Mouse (Mus musculus) hindbrain, embryonic 15.5 days (tissue): ENCODE results near the gene Nxn. TPM values are rescaled to one million over a fixed set of nuclear protein-coding genes. Genes with fewer than 3 reads are reported as not detected.

Experiments used
- ATAC-seq: fragments of 200-750 bp; cut with Nextera tagmentation; 2 replicates; pipeline ENCODE4 v1.8.0; 2017; ENCODE audit warnings: low read depth, moderate number of reproducible peaks, moderate TSS enrichment; ENCODE audit not compliant: low FRiP score
- H3K27ac ChIP-seq: fragments of 300-500 bp; sonication (generic); replicated peaks from 2 replicates; pipeline ENCODE4 v1.5.1; 2015; ENCODE audit warnings: mild to moderate bottlenecking, inconsistent platforms
- H3K27me3 ChIP-seq: fragments of 300-500 bp; sonication (generic); 2 replicates; pipeline ENCODE4 v1.6.1; 2015; ENCODE audit warnings: control low read depth, inconsistent platforms
- H3K36me3 ChIP-seq: fragments of 300-500 bp; sonication (generic); 2 replicates; pipeline ENCODE4 v1.6.1; 2015; ENCODE audit warnings: control low read depth, inconsistent platforms
- H3K4me1 ChIP-seq: fragments of 300-500 bp; sonication (generic); replicated peaks from 2 replicates; pipeline ENCODE4 v1.6.1; 2015; ENCODE audit warnings: control low read depth, inconsistent platforms
- H3K4me2 ChIP-seq: fragments of 300-500 bp; sonication (generic); 2 replicates; pipeline ENCODE4 v1.6.1; 2015; ENCODE audit warnings: moderate library complexity, mild to moderate bottlenecking, inconsistent platforms
- H3K4me3 ChIP-seq: fragments of 300-500 bp; sonication (generic); 2 replicates; pipeline ENCODE4 v1.5.1; 2015; ENCODE audit warnings: mild to moderate bottlenecking, inconsistent platforms
- H3K9ac ChIP-seq: fragments of 300-500 bp; sonication (generic); 2 replicates; pipeline ENCODE4 v1.6.1; 2015; ENCODE audit warnings: inconsistent platforms
- H3K9me3 ChIP-seq: fragments of 300-500 bp; sonication (generic); 2 replicates; pipeline ENCODE4 v1.6.1; 2016; ENCODE audit warnings: control low read depth, inconsistent platforms
- WGBS: fragments of 180-500 bp; shearing (Covaris S2); methylation state at CpG from one replicate; pipeline ENCODE4 v1.1.7; 2015; 5-methylcytosine and 5-hydroxymethylcytosine counted together
- polyA plus RNA-seq: library from polyadenylated mRNA; unstranded; fragments of >200 nt; fragmentation: Nextera tagmentation; extraction: Ambion mirVana; gene quantifications from 2 replicates; pipeline ENCODE4 v1.2.1, GENCODE M21; 2015

Nxn gene
- polyA plus RNA-seq, 1 experiment from 2014 or later = 27.5 TPM

- Histone ChIP-seq H3K27me3 (no peaks in the 10 kb centered on the region), H3K4me2 (no peak overlapping the region), H3K4me3 (no peak overlapping the region), H3K9me3 (no peaks in the 10 kb centered on the region), H3K27ac (peak overlapping the region; percentile 51), H3K4me1 (peaks cover 59% of the 10 kb centered on the region), H3K36me3 (no peaks in the 10 kb centered on the region), H3K9ac (no peak overlapping the region)
- 67% methylated on average over 6 of the region's 6 CpGs for WGBS
- ATAC-seq = no peak
Observed at GRCm38 (mm10) chr11:76288645-76289044, 110.3 kb downstream of the Nxn start.

DNA sequence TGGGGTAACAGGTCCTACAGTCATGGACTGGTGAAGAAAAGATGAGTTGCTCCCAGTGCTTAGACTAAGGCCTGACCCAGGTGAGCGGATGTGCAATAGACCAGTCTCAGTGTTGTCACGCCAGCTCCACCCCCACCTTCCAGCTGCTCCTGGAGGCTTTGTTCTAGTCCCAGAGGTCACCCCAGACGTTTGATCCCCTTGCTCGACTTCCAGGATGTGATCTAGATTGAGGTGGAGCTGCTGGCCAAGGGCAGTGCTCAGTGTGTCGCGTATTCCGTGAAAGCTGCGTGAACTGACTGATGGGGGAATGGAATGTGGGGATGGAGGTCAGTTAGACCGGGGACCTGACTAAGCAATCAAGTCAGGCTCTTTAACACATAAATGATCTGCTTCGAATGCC, 111.6 kb downstream of the Nxn start:
- H3K27ac ChIP-seq = no peak overlapping the region; the same call in 1 of the 2 replicates
- H3K4me3 ChIP-seq = no peak overlapping the region
- WGBS = 43% methylated on average over 10 of the region's 10 CpGs
- no peaks in the 10 kb centered on the region for H3K9me3 ChIP-seq
- no peak for ATAC-seq
- no peak overlapping the region for H3K9ac ChIP-seq
- no peaks in the 10 kb centered on the region for H3K36me3 ChIP-seq
- H3K4me1 ChIP-seq = peaks cover 50% of the 10 kb centered on the region
- H3K27me3 ChIP-seq = no peaks in the 10 kb centered on the region
- no peak overlapping the region for H3K4me2 ChIP-seq

DNA sequence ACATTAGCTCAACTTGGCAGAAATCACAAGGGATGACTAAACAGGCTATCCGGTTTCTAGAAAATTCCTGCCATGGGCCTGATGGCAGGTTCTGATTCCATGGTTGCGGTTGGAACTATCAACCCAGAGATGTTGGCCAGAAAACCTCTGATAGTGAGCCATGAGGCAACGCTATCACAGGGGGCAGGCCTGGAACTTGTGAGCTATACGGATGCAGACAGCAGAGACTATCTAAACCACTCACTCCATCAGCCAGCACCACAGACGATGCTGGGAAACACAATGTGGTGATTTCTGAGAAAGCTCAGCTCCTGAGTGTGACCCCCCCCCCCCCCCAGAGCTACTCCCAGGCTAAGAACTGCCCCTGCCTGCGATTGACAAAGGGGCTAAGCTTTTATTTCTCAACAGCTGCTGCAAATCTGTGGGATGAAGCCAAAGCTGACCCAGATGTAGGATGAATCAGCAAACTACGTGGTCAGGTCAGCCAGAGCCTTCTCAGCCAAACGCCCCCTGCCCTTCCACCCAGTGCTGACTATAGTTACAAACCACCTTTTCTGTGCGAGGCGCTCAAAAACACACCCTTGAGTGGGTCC, 112.3 kb downstream of the Nxn start:
- Histone ChIP-seq H3K9ac (no peak overlapping the region), H3K36me3 (no peaks in the 10 kb centered on the region), H3K27me3 (no peaks in the 10 kb centered on the region), H3K4me2 (no peak overlapping the region), H3K27ac (no peak overlapping the region), H3K4me1 (peaks cover 44% of the 10 kb centered on the region), H3K4me3 (no peak overlapping the region), H3K9me3 (no peaks in the 10 kb centered on the region)
- no peak for ATAC-seq
- 73% methylated on average over 10 of the region's 10 CpGs for WGBS

DNA sequence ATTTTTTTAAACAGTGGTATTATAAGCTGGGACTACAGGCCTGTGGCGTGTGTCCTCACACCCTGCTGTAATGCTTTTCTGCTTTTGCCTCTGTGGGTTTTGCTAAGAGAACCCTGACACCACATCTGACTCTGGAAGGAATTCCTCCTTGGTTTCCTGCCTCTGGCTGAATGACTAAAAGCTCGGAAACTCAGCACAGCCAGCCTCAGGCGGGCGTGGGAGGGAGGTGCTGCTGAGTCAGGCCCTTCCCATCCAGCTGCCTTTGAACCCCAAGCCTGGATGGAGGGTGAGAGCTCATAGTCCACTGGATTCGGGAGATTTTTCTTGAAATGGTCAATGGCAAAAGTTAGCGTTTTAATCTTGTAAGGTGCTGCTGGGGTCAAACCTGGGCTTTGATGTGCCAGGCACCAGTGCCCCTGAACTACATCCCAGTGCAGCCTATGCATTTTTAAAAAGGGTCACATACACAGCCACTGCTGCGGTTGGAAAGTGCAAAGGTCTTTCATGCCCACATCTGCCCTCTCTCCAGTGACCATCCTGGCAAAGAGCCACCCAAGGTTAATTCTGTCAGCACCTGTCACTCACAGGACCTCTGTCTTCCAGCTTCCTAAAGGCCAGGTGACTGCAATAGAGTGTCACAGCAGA, 113.4 kb downstream of the Nxn start:
- no peak for ATAC-seq
- 55% methylated on average over 7 of the region's 7 CpGs for WGBS
- Histone ChIP-seq H3K4me1 (peaks cover 37% of the 10 kb centered on the region), H3K4me2 (no peak overlapping the region), H3K9me3 (no peaks in the 10 kb centered on the region), H3K4me3 (no peak overlapping the region), H3K27me3 (no peaks in the 10 kb centered on the region), H3K36me3 (no peaks in the 10 kb centered on the region), H3K9ac (no peak overlapping the region), H3K27ac (no peak overlapping the region)

DNA sequence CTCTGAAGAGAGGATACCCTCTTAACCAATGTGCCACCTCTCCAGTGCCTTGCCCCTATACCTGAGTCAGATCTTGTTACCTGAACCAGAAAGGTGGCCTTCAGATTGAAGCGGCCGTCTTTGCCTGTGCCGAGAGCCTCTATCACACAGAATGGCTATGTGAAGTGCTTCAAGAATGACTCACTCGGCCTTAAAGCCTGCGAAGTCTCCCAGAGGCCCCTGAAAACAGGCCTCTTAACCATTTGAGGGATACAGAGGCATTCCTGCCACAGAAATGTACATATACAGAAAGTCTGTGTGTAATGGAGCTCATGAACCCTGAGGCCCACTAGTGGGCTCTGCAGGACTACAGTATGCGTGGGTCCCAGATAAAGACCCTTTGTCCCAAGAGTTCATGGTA, 115.1 kb downstream of the Nxn start:
- H3K4me2 ChIP-seq = no peak overlapping the region
- no peaks in the 10 kb centered on the region for H3K27me3 ChIP-seq
- peaks cover 34% of the 10 kb centered on the region for H3K4me1 ChIP-seq
- ATAC-seq = no peak
- H3K27ac ChIP-seq = no peak overlapping the region
- 96% methylated on average over 6 of the region's 6 CpGs for WGBS
- no peak overlapping the region for H3K4me3 ChIP-seq
- no peaks in the 10 kb centered on the region for H3K9me3 ChIP-seq
- H3K9ac ChIP-seq = no peak overlapping the region
- no peaks in the 10 kb centered on the region for H3K36me3 ChIP-seq

GRCm38 (mm10) chr11:76279971-76280370, 119.0 kb downstream of the Nxn start:
- Histone ChIP-seq H3K27me3 (no peaks in the 10 kb centered on the region), H3K4me3 (no peak overlapping the region), H3K9ac (no peak overlapping the region), H3K4me1 (peaks cover 19% of the 10 kb centered on the region), H3K36me3 (no peaks in the 10 kb centered on the region), H3K9me3 (no peaks in the 10 kb centered on the region), H3K4me2 (no peak overlapping the region), H3K27ac (peak overlapping the region; percentile 62; the same call in 1 of the 2 replicates)
- WGBS = 70% methylated on average over 2 of the region's 2 CpGs
- ATAC-seq = no peak

DNA sequence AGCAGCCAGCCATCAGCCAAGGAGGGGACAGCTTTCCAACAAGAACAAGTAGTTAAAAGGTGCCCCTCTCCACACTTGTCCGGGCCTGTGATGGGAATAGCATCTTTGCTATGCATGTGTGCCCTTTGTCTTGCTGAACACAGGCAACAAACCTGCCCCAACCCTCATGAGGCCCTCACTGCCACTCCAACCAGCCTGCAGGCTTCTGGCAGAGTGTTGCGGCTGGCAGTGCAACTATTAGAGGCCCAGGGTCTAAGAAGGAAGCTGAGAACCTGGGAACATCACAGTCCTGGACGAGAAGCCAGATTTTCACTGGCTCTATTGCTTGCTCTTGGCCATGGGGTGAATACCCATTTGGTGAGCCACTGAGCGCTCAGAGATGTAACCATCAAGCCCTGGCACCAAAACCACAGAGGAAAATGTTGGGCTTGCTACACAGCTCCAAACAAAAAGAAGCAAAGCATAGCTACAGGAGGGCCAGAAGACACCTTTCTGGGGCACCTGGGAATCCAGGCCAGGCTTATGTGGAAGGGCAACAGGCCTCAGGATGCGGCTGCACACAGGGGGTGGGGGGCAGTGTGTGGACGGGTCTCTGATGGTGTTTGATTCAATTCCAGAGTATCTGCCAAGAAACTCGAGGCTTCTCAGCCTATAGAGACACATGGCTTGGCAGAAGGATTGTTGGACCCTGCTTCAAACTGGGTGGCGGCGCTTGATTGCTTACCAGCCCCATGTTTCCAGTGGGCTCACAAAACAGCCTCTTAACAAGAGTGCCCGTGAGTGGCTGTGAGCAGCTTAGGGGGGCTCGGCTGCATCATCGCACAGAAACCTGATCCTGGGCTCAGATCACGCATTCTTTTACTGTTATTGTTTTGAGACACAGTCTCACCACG, 119.7 kb downstream of the Nxn start:
- H3K36me3 ChIP-seq = no peaks in the 10 kb centered on the region
- no peaks in the 10 kb centered on the region for H3K9me3 ChIP-seq
- H3K9ac ChIP-seq = no peak overlapping the region
- no peaks in the 10 kb centered on the region for H3K27me3 ChIP-seq
- peak; percentile 58; the same call in 1 of the 2 replicates for ATAC-seq
- no peak overlapping the region for H3K4me3 ChIP-seq
- H3K4me1 ChIP-seq = peaks cover 16% of the 10 kb centered on the region
- H3K27ac ChIP-seq = peak overlapping the region; percentile 62
- no peak overlapping the region for H3K4me2 ChIP-seq
- 53% methylated on average over 14 of the region's 14 CpGs for WGBS

DNA sequence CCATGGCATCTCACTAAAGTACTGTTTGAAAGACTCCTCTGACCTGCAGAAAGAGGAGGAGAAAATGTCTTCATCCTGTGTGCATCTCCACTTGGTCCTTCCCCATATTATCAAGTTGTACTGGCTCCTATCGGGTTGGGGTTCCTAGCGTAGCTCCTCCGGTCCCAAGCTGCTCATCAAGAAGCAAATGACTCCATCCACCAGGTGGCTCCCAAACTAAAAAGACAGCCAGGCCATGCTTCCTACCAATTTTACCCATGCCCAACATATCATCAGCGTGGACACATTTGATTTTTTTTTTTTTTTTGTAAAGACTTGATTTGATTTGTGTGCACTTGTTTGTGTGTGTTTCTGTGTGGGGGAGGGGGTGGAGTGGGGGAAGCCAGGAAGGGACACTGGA, 126.5 kb downstream of the Nxn start:
- H3K27ac ChIP-seq = no peak overlapping the region
- H3K36me3 ChIP-seq = no peaks in the 10 kb centered on the region
- H3K9me3 ChIP-seq = no peaks in the 10 kb centered on the region
- no peak for ATAC-seq
- peaks cover 12% of the 10 kb centered on the region for H3K4me1 ChIP-seq
- H3K9ac ChIP-seq = no peak overlapping the region
- 76% methylated on average over 4 of the region's 4 CpGs for WGBS
- H3K4me2 ChIP-seq = no peak overlapping the region
- no peak overlapping the region for H3K4me3 ChIP-seq
- no peaks in the 10 kb centered on the region for H3K27me3 ChIP-seq

DNA sequence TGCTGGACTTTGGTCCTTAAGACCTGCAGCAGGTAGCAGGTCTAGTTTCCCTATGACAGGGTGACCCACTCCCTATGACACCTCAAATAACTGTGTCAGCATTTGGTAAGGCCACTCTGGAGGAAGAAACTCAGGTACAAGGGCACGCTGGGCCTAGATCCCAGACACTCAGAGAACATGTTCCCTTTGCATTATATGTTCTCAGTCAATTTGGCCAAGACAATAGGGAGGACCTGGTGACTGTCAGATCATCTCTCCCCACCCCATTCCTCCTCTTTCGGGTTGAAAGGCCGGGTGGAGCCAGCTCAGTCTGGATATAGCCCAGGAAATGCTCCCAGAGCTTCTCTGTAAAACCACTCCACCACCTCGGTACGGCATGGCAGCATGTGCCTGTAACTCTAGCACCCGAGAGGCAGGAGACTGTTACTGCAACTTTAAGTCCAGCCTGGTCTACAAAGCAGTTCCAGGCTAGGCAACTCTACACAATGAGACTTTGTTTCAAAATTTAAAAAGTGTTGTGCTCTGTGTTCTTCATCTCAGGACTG, 130.3 kb downstream of the Nxn start:
- Histone ChIP-seq H3K27ac (peak overlapping the region; percentile 73), H3K4me1 (peaks cover 17% of the 10 kb centered on the region), H3K4me2 (no peak overlapping the region), H3K9me3 (no peaks in the 10 kb centered on the region), H3K27me3 (no peaks in the 10 kb centered on the region), H3K36me3 (no peaks in the 10 kb centered on the region), H3K9ac (no peak overlapping the region), H3K4me3 (no peak overlapping the region)
- ATAC-seq = no peak
- WGBS = 57% methylated on average over 6 of the region's 6 CpGs

DNA sequence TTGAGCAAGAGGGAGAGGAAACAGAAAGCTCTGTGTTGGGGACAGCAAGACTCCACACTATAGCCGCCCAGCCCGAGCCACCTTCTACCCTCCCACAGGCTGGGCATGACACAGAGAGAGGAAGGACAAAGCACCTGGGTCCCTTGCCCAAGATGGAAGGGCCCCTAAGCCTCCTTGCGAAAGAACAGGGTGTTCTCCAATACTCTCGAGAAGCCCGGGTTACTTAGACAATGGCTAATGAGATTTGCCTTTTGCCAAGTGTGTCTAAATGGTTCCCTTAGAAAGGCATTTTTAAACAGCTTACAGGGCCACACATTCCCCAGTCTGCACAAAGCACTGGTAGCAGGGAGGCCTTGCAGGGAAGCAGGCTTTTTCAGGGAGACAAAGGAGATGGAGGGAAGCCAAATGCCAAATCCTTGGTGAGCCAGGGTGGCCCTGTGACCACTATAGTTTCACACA, 130.9 kb downstream of the Nxn start:
- Histone ChIP-seq H3K27ac (peak overlapping the region; percentile 73), H3K9ac (no peak overlapping the region), H3K4me1 (peaks cover 22% of the 10 kb centered on the region), H3K36me3 (no peaks in the 10 kb centered on the region), H3K4me3 (no peak overlapping the region), H3K4me2 (no peak overlapping the region), H3K9me3 (no peaks in the 10 kb centered on the region), H3K27me3 (no peaks in the 10 kb centered on the region)
- WGBS = 22% methylated on average over 5 of the region's 5 CpGs
- peak; percentile 72 for ATAC-seq

DNA sequence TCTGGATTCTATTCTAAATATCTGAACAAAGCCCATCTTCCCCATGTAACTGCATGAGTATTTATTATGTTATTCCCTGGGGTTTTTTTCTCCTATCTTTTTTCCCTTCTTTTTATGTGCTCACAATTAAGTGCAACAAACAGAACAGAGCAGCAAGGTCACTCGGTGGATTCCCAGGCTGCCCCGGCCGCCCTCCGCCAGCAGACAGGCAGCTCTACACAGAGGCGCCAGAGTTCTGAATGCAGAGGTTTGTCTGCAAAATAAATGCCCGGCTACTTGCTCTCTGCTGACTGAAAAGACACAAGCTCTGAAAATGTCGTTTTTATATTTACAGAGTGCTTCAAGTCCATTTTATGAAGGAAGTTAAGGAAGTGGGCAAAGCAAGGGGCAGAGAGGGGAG, 131.4 kb downstream of the Nxn start:
- Histone ChIP-seq H3K4me1 (peaks cover 27% of the 10 kb centered on the region), H3K4me2 (no peak overlapping the region), H3K4me3 (no peak overlapping the region), H3K27ac (peak overlapping the region; percentile 73), H3K27me3 (no peaks in the 10 kb centered on the region), H3K9me3 (no peaks in the 10 kb centered on the region), H3K9ac (no peak overlapping the region), H3K36me3 (no peaks in the 10 kb centered on the region)
- ATAC-seq = no peak
- WGBS = 22% methylated on average over 7 of the region's 7 CpGs
